Mouse (Mus musculus) thymus, adult 2 months (tissue): ENCODE measurements around the gene Numa1. TPM values are rescaled to one million over a fixed set of nuclear protein-coding genes. Genes with fewer than 3 reads are reported as not detected.
A peak's percentile ranks its signal among the peaks of the same experiment; 100 is the strongest.

Source experiments
- DNase-seq: peaks from one replicate; pipeline ENCODE4 v3.0.0; 2021
- H3K27ac ChIP-seq: fragments of 200-500 bp; 2 replicates; pipeline ENCODE4 v1.5.1; 2012; ENCODE audit warnings: low read length, control low read depth; ENCODE audit not compliant: control insufficient read depth, insufficient read depth
- H3K27me3 ChIP-seq: fragments of 200-500 bp; 2 replicates; pipeline ENCODE4 v1.6.1; 2012; ENCODE audit warnings: mild to moderate bottlenecking, low read length, moderate library complexity, mixed read lengths; ENCODE audit not compliant: control insufficient read depth, insufficient read depth
- H3K36me3 ChIP-seq: fragments of 200-500 bp; 2 replicates; pipeline ENCODE4 v1.6.1; 2012; ENCODE audit warnings: mild to moderate bottlenecking, low read length, moderate library complexity; ENCODE audit not compliant: control insufficient read depth, insufficient read depth
- H3K4me1 ChIP-seq: fragments of 200-500 bp; replicated peaks from 2 replicates; pipeline ENCODE4 v1.6.1; 2012; ENCODE audit warnings: low read length; ENCODE audit not compliant: control insufficient read depth, insufficient read depth
- H3K4me3 ChIP-seq: fragments of 200-500 bp; 2 replicates; pipeline ENCODE4 v1.5.1; 2012; ENCODE audit warnings: mild to moderate bottlenecking, low read length, control low read depth, moderate library complexity; ENCODE audit not compliant: control insufficient read depth, insufficient read depth
- CTCF ChIP-seq: fragments of 200-500 bp; IDR thresholded peaks from 2 replicates; pipeline ENCODE4 v1.5.1; 2012; ENCODE audit warnings: mild to moderate bottlenecking, control low read depth, low read length, moderate library complexity, borderline replicate concordance; ENCODE audit not compliant: control insufficient read depth, poor library complexity, insufficient read depth; ENCODE audit errors: extremely low read depth
- POLR2A ChIP-seq: fragments of 200-500 bp; IDR thresholded peaks from 2 replicates; pipeline ENCODE4 v1.6.1; 2012; ENCODE audit warnings: mild to moderate bottlenecking, low read length, control low read depth, moderate library complexity; ENCODE audit not compliant: control insufficient read depth, poor library complexity, insufficient read depth; ENCODE audit errors: extremely low read depth
- WGBS: fragments of 180-500 bp; shearing (Covaris S2); methylation state at CpG from one replicate; pipeline ENCODE4 v1.1.7; 2018; 5-methylcytosine and 5-hydroxymethylcytosine counted together
- polyA plus RNA-seq: library from polyadenylated mRNA; depleted of rRNA; stranded (reverse); fragments of >200 nt; gene quantifications from 2 replicates; pipeline ENCODE4 v1.2.3, GENCODE M21; 2012

The Numa1 gene
- polyA plus RNA-seq, 1 experiment: 166 TPM

DNA sequence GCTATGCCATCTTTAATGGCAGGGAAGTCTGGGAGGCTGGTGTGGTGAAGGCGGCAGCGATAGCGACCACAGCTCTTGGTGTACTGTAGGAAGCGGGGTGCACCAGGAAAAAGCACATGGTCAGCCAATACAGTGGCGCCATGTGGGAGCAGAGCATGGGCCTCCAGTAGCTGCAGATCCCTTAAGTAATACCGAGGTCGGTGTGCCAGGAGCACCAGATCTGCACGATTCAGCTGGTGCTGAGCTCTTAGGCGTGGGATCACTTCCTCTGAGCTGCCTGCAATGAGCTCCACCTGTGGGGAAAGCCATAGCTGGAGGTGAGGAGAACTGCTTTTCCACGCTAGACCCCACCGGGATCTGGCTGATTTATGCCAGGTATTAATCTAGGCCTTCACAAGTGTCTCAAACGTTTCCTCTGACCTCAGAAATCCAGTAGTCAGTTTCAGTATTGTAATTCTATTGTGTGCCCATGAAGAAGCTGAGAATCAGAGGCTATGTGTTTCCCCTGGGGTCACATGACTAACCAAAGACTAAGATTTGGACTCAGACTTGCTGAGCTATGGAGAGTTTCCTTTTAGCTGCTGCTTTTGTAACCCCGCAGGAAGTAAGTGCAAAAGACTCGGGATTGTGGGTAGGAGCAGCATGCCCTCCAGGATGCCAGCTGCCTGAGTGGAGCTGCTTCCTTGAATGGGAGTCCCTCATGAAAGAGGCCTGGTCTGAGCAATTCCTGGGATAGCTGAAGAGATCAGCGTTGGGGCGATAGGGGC is 33.4 kb upstream of the Numa1 start:
- DNase-seq: no peak
- 92% methylated on average over 16 of the region's 16 CpGs for WGBS
- Histone ChIP-seq H3K27ac (no peak overlapping the region), H3K4me3 (no peak overlapping the region), H3K27me3 (no peaks in the 10 kb centered on the region), H3K36me3 (no peaks in the 10 kb centered on the region), H3K4me1 (peaks cover 6% of the 10 kb centered on the region)
- TF ChIP-seq CTCF (no peak), POLR2A (no peak)

DNA sequence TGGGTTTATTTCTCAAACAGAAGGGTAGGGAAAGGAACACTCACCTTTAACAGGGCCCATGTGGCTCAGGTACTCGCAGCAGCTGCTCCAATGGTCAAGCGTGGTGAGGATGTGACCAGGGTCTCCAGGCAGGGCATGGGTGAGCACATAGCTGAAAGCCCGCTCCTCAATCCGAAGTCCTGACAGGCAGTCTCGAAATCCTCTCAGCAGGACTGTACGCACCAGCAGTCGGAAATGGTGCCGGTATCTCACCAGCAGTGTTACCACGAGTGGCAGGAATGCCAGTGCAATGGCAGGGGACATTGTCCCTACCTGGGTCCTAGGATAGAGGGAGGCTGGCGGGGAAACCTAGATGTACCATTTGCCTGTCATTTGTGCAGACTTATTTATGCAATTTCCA is 31.9 kb upstream of the Numa1 start:
- Histone ChIP-seq H3K27ac (no peak overlapping the region), H3K27me3 (no peaks in the 10 kb centered on the region), H3K36me3 (no peaks in the 10 kb centered on the region), H3K4me3 (no peak overlapping the region), H3K4me1 (peaks cover 8% of the 10 kb centered on the region)
- no peak for DNase-seq
- 98% methylated on average over 10 of the region's 10 CpGs for WGBS
- no peak for TF ChIP-seq CTCF
- no peak for TF ChIP-seq POLR2A

DNA sequence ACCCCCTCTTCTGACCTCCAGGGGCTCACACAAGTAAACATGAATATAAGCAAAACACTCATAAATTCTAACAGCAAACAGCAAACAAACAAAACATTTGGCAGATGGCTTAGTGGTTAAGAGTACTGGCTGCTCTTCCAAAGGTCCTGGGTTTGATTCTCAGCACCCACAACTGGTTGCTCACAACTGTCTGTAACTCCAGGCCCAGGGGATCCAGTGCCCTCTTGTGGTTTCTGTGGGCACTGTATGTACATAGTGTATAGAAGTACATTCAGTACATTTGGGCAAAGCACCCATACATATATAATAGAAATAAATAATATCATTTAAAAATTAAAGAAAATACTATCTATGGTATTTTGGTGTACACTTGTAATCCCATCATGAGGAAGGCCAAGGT is 31.1 kb upstream of the Numa1 start:
- Histone ChIP-seq H3K4me1 (peaks cover 6% of the 10 kb centered on the region), H3K4me3 (no peak overlapping the region), H3K27ac (no peak overlapping the region), H3K27me3 (no peaks in the 10 kb centered on the region), H3K36me3 (no peaks in the 10 kb centered on the region)
- TF ChIP-seq POLR2A (no peak), CTCF (no peak)
- DNase-seq: no peak

DNA sequence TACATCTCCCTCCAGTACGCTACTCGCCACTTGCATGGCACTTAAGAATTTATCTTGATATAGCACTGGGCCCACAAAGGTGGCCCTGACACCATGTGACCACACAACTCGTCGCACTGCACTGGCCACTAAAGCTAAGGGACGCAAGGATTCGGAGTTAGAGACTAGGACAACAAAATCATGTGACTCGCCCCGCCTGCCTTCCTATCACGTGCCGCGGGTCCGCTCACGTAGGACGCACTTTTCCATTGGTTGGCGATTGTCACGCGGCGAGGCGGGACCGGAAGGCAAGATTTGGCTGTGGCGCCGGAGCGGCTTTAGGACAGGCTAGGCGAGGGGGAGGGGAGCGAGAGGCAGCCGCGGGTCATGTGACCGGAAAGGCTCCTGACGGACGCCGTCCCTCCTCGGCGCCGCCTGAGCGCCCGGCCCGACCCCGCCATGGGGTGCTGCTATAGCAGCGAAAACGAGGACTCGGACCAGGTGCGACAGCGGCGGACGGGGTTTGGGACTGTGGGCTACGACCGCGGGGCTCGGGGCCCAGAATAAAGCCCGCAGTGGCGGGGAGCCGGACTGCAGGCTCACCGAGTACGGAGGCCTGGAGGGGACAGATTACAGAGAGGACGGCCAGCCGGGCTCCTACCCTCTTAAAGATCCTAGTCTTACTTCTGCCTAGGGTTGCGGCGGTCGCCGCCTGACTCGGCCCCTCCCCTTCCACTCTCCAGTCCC is 28.2 kb upstream of the Numa1 start, which contains the start of gene Lamtor1:
Gene Lamtor1 (plus strand): TSS at position 344 of the 726 bp plus-strand sequence.
- WGBS: under 1% methylated on average over 61 of the region's 61 CpGs
- Histone ChIP-seq H3K27ac (peak within 1 kb of the TSS; percentile 80), H3K36me3 (no peaks in the 10 kb centered on the region; the same call in 1 of the 2 replicates), H3K4me1 (peaks cover 6% of the 10 kb centered on the region), H3K4me3 (peak within 1 kb of the TSS; percentile 87), H3K27me3 (no peaks in the 10 kb centered on the region)
- TF ChIP-seq POLR2A (peak; percentile 77), CTCF (peak; percentile 48; the same call in 1 of the 2 replicates)
- peak; percentile 98 for DNase-seq

DNA sequence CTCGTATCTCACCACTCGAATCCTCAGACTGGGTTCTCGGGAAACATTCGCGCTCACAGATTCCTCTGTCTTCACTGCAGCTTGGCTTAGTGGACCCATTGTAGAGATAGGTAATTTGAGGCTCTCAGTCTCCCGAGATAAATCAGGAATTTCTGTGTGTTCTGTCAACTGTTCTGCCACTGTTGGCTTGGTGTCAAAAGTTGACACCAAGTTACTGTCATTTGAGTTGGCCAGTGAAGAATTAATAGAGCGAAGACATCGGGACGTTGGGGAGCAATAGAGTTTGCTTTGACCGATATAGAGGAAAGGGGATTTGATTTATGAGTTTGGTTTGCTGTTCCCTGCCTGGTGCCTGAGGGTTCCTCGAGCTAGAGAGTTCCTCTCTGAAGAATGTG is 27.6 kb upstream of the Numa1 start, which contains the start of gene Tomt:
Gene Tomt (minus strand): TSS at position 73 of the 395 bp plus-strand sequence.
- TF ChIP-seq POLR2A (no peak), CTCF (no peak)
- Histone ChIP-seq H3K36me3 (peaks cover 4% of the 10 kb centered on the region; the same call in 1 of the 2 replicates), H3K27me3 (no peaks in the 10 kb centered on the region), H3K27ac (peak within 1 kb of the TSS; percentile 80), H3K4me3 (peak within 1 kb of the TSS; percentile 87), H3K4me1 (peaks cover 6% of the 10 kb centered on the region)
- no peak for DNase-seq
- WGBS: 2% methylated on average over 11 of the region's 11 CpGs

DNA sequence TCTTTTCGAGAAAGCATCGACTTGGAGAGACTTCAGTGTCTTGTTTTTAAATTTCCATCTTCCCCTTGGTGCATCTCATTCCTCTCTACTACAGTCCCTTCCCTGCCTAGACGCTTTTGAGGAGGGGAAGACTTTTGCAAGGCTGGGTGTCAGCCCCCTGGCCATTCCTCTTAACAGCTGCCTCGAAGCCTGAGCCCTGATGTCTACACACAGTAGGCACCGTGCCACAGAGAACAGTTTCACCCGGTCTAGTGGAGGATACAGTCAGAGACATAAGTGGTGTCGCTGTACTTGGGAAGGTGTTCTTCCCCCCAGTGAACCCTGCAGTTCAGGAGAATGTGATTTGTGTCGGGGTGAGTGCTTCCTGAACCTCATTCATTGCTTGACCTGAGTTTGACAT is 27.2 kb upstream of the Numa1 start:
- Histone ChIP-seq H3K4me1 (peaks cover 6% of the 10 kb centered on the region), H3K4me3 (0 out of 2 replicates have a peak overlapping the region, but pooled peaks have one; percentile 7), H3K27me3 (no peaks in the 10 kb centered on the region), H3K27ac (no peak overlapping the region), H3K36me3 (peaks cover 6% of the 10 kb centered on the region; the same call in 1 of the 2 replicates)
- 3% methylated on average over 8 of the region's 8 CpGs for WGBS
- TF ChIP-seq CTCF (no peak), POLR2A (no peak)
- DNase-seq: no peak
